Mouse (Mus musculus) olfactory bulb, adult 2 months (tissue): ENCODE measurements around the gene Marveld1. TPM values are rescaled to one million over a fixed set of nuclear protein-coding genes. Genes with fewer than 3 reads are reported as not detected.

ENCODE experiments used
- H3K27ac ChIP-seq: fragments of 200-500 bp; 2 replicates; pipeline ENCODE4 v1.5.1; 2012; ENCODE audit warnings: low read depth, low read length; ENCODE audit not compliant: insufficient read depth
- H3K4me1 ChIP-seq: fragments of 200-500 bp; 2 replicates; pipeline ENCODE4 v1.6.1; 2012; ENCODE audit warnings: low read length; ENCODE audit not compliant: control insufficient read depth, insufficient read depth
- H3K4me3 ChIP-seq: fragments of 200-500 bp; 2 replicates; pipeline ENCODE4 v1.5.1; 2012; ENCODE audit warnings: mild to moderate bottlenecking, low read depth, low read length, moderate library complexity; ENCODE audit not compliant: insufficient read depth
- CTCF ChIP-seq: fragments of 200-500 bp; IDR thresholded peaks from 2 replicates; pipeline ENCODE4 v1.5.1; 2012; ENCODE audit warnings: low read depth, mild to moderate bottlenecking, low read length, moderate library complexity; ENCODE audit not compliant: insufficient read depth
- POLR2A ChIP-seq: fragments of 200-500 bp; IDR thresholded peaks from 2 replicates; pipeline ENCODE4 v1.6.1; 2012; ENCODE audit warnings: mild to moderate bottlenecking, low read depth, low read length, moderate library complexity; ENCODE audit not compliant: insufficient read depth
- WGBS: fragments of 180-500 bp; shearing (Covaris S2); methylation state at CpG from one replicate; pipeline ENCODE4 v1.1.7; 2018; 5-methylcytosine and 5-hydroxymethylcytosine counted together
- polyA plus RNA-seq: library from polyadenylated mRNA; stranded (reverse); fragments of >200 nt; gene quantifications from 2 replicates; pipeline ENCODE4 v1.2.4, GENCODE M21; 2012; ENCODE audit warnings: low replicate concordance; ENCODE audit not compliant: missing spikeins, insufficient read depth, insufficient read length

Marveld1 gene
- polyA plus RNA-seq, 1 experiment: not detected

GRCm38 (mm10) chr19:42145210-42145609 lies 2.0 kb upstream of the Marveld1 start:
- Histone ChIP-seq H3K27ac (no peak overlapping the region), H3K4me1 (peaks cover 19% of the 10 kb centered on the region), H3K4me3 (no peak overlapping the region)
- 60% methylated on average over 4 of the region's 4 CpGs for WGBS
- TF ChIP-seq CTCF (no peak), POLR2A (no peak)

GRCm38 (mm10) chr19:42145731-42146130 lies 1.5 kb upstream of the Marveld1 start:
- Histone ChIP-seq H3K4me1 (peaks cover 22% of the 10 kb centered on the region), H3K27ac (no peak overlapping the region), H3K4me3 (no peak overlapping the region)
- TF ChIP-seq POLR2A: no peak
- TF ChIP-seq CTCF: no peak
- WGBS: 96% methylated on average over 2 of the region's 2 CpGs

- 94% methylated on average over 9 of the region's 9 CpGs for WGBS
- Histone ChIP-seq H3K4me1 (peaks cover 26% of the 10 kb centered on the region), H3K4me3 (no peak overlapping the region), H3K27ac (no peak overlapping the region)
- no peak for TF ChIP-seq CTCF
- no peak for TF ChIP-seq POLR2A
These were observed 757 bp upstream of the Marveld1 start for GRCm38 (mm10) chr19:42146276-42147010.

- Histone ChIP-seq H3K27ac (peak overlapping the region; percentile 84), H3K4me3 (peak overlapping the region; percentile 57), H3K4me1 (peaks cover 28% of the 10 kb centered on the region)
- 1% methylated on average over 63 of the region's 63 CpGs for WGBS
- no peak for TF ChIP-seq POLR2A
- no peak for TF ChIP-seq CTCF
These were observed 769 bp downstream of the Marveld1 start for GRCm38 (mm10) chr19:42147769-42148568.

- TF ChIP-seq CTCF (no peak), POLR2A (no peak)
- Histone ChIP-seq H3K4me1 (peaks cover 28% of the 10 kb centered on the region), H3K27ac (peak overlapping the region; percentile 84; the same call in 1 of the 2 replicates), H3K4me3 (peak overlapping the region; percentile 57)
- WGBS: 41% methylated on average over 7 of the region's 7 CpGs
These were observed 1.3 kb downstream of the Marveld1 start for GRCm38 (mm10) chr19:42148569-42148860.

GRCm38 (mm10) chr19:42151990-42152389 lies 4.8 kb downstream of the Marveld1 start:
- no peak overlapping the region for H3K4me3 ChIP-seq
- H3K4me1 ChIP-seq: peaks cover 27% of the 10 kb centered on the region
- H3K27ac ChIP-seq: no peak overlapping the region
- 6% methylated on average over 6 of the region's 6 CpGs for WGBS
- TF ChIP-seq CTCF (peak; percentile 73), POLR2A (no peak)

GRCm38 (mm10) chr19:42157493-42158237 lies 10.5 kb downstream of the Marveld1 start:
- TF ChIP-seq CTCF: no peak
- no peak for TF ChIP-seq POLR2A
- Histone ChIP-seq H3K4me1 (no peaks in the 10 kb centered on the region), H3K4me3 (no peak overlapping the region), H3K27ac (no peak overlapping the region)
- 66% methylated on average over 12 of the region's 12 CpGs for WGBS

GRCm38 (mm10) chr19:42158246-42159017 lies 11.2 kb downstream of the Marveld1 start:
- no peaks in the 10 kb centered on the region for H3K4me1 ChIP-seq
- TF ChIP-seq CTCF: no peak
- TF ChIP-seq POLR2A: no peak
- WGBS: 73% methylated on average over 13 of the region's 13 CpGs
- H3K4me3 ChIP-seq: no peak overlapping the region
- H3K27ac ChIP-seq: no peak overlapping the region

- no peak within 1 kb of the TSS for H3K4me3 ChIP-seq
- no peak for TF ChIP-seq CTCF
- no peak for TF ChIP-seq POLR2A
- 61% methylated on average over 5 of the region's 5 CpGs for WGBS
- peaks cover 7% of the 10 kb centered on the region for H3K4me1 ChIP-seq
- H3K27ac ChIP-seq: no peak within 1 kb of the TSS
These were observed 16.6 kb downstream of the Marveld1 start, which contains the start of gene Zfyve27 for GRCm38 (mm10) chr19:42163764-42164163. Gene Zfyve27, plus strand, starts transcription at chr19:42163951.
